Mouse (Mus musculus): ENCODE results near the gene Rab30.
A peak's percentile ranks its signal among the peaks of the same experiment; 100 is the strongest.

DNA sequence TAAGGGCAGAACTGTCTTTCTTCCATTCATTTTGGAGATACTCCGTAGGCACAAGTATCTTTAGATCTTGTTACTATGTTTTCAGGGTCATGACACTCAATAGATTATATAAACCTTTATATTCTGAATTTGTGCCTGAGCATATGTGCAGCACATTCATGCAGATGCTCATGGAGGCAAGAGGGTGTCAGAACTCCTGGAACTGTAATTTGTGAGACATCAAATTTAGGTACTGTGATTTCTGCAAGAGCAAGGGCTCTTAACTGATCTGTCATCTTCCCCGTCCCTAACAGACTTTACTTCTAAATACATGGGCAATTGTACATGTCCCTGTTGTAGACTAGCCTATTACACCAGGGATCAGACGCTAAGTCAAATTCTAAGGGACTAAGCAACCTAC, 10.4 kb upstream of the Rab30 start:
- no peak for TF ChIP-seq USF1 (IDR thresholded peaks at IDR 0.05; ENCODE audit: low read depth, low read length)
- no peak for TF ChIP-seq CTCF (conservative IDR thresholded peaks at IDR 0.05 in 1 of 2, IDR thresholded peaks at IDR 0.05 in 1 of 2; ENCODE audit: low read depth in 2 of 2, low read length in 2 of 2)
- no peak for TF ChIP-seq ZC3H11A (IDR thresholded peaks at IDR 0.05; ENCODE audit: low read depth, low read length)
- TF ChIP-seq CHD2 (IDR thresholded peaks at IDR 0.05; ENCODE audit: low read length), result no peak; the same call in 1 of the 2 replicates
- TF ChIP-seq POLR2A (IDR thresholded peaks at IDR 0.05; ENCODE audit: low read depth, low read length), result no peak
- no peak for TF ChIP-seq EP300 (IDR thresholded peaks at IDR 0.05; ENCODE audit: low read length)
- TF ChIP-seq MAX (IDR thresholded peaks at IDR 0.05; ENCODE audit: low read length), result no peak
- TF ChIP-seq ELF1 (IDR thresholded peaks at IDR 0.05; ENCODE audit: low read depth, low read length), result no peak
- TF ChIP-seq ZMIZ1 (IDR thresholded peaks at IDR 0.05; ENCODE audit: low read depth, low read length), result 0 out of 2 replicates have a peak, but pooled peaks have one; percentile 28
- no peak for TF ChIP-seq TCF12 (IDR thresholded peaks at IDR 0.05; ENCODE audit: low read depth, low read length)
- no peak for TF ChIP-seq MAZ (IDR thresholded peaks at IDR 0.05; ENCODE audit: low read depth, low read length)
- TF ChIP-seq NELFE (IDR thresholded peaks at IDR 0.05; ENCODE audit: low read depth, low read length), result no peak
